Mouse (Mus musculus) MEL (cell line): Measurements from ENCODE around the gene Pak2. TPM values are rescaled to one million over a fixed set of nuclear protein-coding genes. Genes with fewer than 3 reads are reported as not detected.
A peak's percentile ranks its signal among the peaks of the same experiment; 100 is the strongest.

Experiments
- DNase-seq: peaks from one replicate; pipeline ENCODE4 v3.0.0; 2011; ENCODE audit warnings: low read depth, low spot score
- H3K27ac ChIP-seq: 2 replicates; pipeline ENCODE4 v1.5.1; 2012; ENCODE audit warnings: low read depth, mild to moderate bottlenecking, control low read depth, low read length, moderate library complexity; ENCODE audit not compliant: control insufficient read depth
- H3K27me3 ChIP-seq, 2 experiments: fragments of 150-350 bp in 1 of 2; sonication (generic) in 1 of 2; 2 replicates each; pipeline ENCODE4 v1.6.1; 2012; ENCODE audit warnings: low read length in 2 of 2, mild to moderate bottlenecking in 2 of 2, improper control_type of control experiment in 1 of 2, moderate library complexity in 1 of 2; ENCODE audit not compliant: insufficient read depth in 2 of 2, control insufficient read depth in 1 of 2
- H3K36me3 ChIP-seq, 2 experiments: 2 replicates each; pipeline ENCODE4 v1.6.1; 2012 to 2014; ENCODE audit warnings: low read length in 2 of 2, improper control_type of control experiment in 1 of 2, inconsistent platforms in 1 of 2, mild to moderate bottlenecking in 1 of 2; ENCODE audit not compliant: insufficient read depth in 2 of 2, control insufficient read depth in 1 of 2
- H3K4me1 ChIP-seq, 2 experiments: fragments of 150-350 bp in 1 of 2; sonication (generic) in 1 of 2; 2 replicates each; pipeline ENCODE4 v1.6.1; 2012; ENCODE audit warnings: low read length in 2 of 2, improper control_type of control experiment in 1 of 2, mild to moderate bottlenecking in 1 of 2; ENCODE audit not compliant: insufficient read depth in 2 of 2, control insufficient read depth in 1 of 2
- H3K4me3 ChIP-seq, 2 experiments: fragments of 150-350 bp in 1 of 2; sonication (generic) in 1 of 2; 2 replicates each; pipeline ENCODE4 v1.5.1; 2012; ENCODE audit warnings: low read depth in 2 of 2, low read length in 2 of 2, mild to moderate bottlenecking in 2 of 2, moderate library complexity in 2 of 2, control low read depth in 1 of 2, improper control_type of control experiment in 1 of 2; ENCODE audit not compliant: control insufficient read depth in 1 of 2, insufficient read depth in 1 of 2
- H3K79me2 ChIP-seq: 2 replicates; pipeline ENCODE4 v1.6.1; 2012; ENCODE audit warnings: mild to moderate bottlenecking, low read length, moderate library complexity; ENCODE audit not compliant: control insufficient read depth, poor library complexity, insufficient read depth
- H3K9ac ChIP-seq: 2 replicates; pipeline ENCODE4 v1.6.1; 2012; ENCODE audit warnings: low read depth, mild to moderate bottlenecking, control low read depth, low read length, moderate library complexity; ENCODE audit not compliant: control insufficient read depth, poor library complexity, severe bottlenecking
- H3K9me3 ChIP-seq: fragments of 150-350 bp; sonication (generic); replicated peaks from 2 replicates; pipeline ENCODE4 v1.6.1; 2012; ENCODE audit warnings: mild to moderate bottlenecking, low read length, improper control_type of control experiment, moderate library complexity; ENCODE audit not compliant: insufficient read depth
- E2F4 ChIP-seq: IDR thresholded peaks from 2 replicates; pipeline ENCODE4 v1.6.1; 2011; ENCODE audit warnings: low read depth, low read length, improper control_type of control experiment, borderline replicate concordance
- ELF1 ChIP-seq: IDR thresholded peaks from 2 replicates; pipeline ENCODE4 v1.6.1; 2014; ENCODE audit warnings: low read depth, mild to moderate bottlenecking, inconsistent platforms, low read length, improper control_type of control experiment, moderate library complexity
- ETS1 ChIP-seq: IDR thresholded peaks from 2 replicates; pipeline ENCODE4 v1.6.1; 2012; ENCODE audit warnings: low read depth, mild to moderate bottlenecking, inconsistent platforms, low read length, improper control_type of control experiment, moderate library complexity
- GABPA ChIP-seq: IDR thresholded peaks from 2 replicates; pipeline ENCODE4 v1.6.1; 2012; ENCODE audit warnings: low read depth, mild to moderate bottlenecking, inconsistent platforms, low read length, improper control_type of control experiment, moderate library complexity
- JUND ChIP-seq: IDR thresholded peaks from 2 replicates; pipeline ENCODE4 v1.6.1; 2011; ENCODE audit warnings: low read depth, mild to moderate bottlenecking, improper control_type of control experiment, low read length
- KAT2A ChIP-seq: conservative IDR thresholded peaks from 2 replicates; pipeline ENCODE4 v1.6.1; 2012; ENCODE audit warnings: low read depth, low read length, improper control_type of control experiment, inconsistent platforms
- POLR2AphosphoS2 ChIP-seq: IDR thresholded peaks from 2 replicates; pipeline ENCODE4 v1.6.1; 2011; ENCODE audit warnings: low read length, improper control_type of control experiment
- RAD21 ChIP-seq: IDR thresholded peaks from 2 replicates; pipeline ENCODE4 v1.6.1; 2011; ENCODE audit warnings: mild to moderate bottlenecking, low read depth, low read length, improper control_type of control experiment
- RCOR1 ChIP-seq: IDR thresholded peaks from 2 replicates; pipeline ENCODE4 v1.6.1; 2012; ENCODE audit warnings: low read depth, mild to moderate bottlenecking, inconsistent platforms, low read length, improper control_type of control experiment
- SIN3A ChIP-seq: IDR thresholded peaks from 2 replicates; pipeline ENCODE4 v1.6.1; 2012; ENCODE audit warnings: low read length, improper control_type of control experiment, inconsistent platforms
- TCF12 ChIP-seq: IDR thresholded peaks from 2 replicates; pipeline ENCODE4 v1.6.1; 2014; ENCODE audit warnings: low read depth, mild to moderate bottlenecking, inconsistent platforms, low read length, improper control_type of control experiment, moderate library complexity
- USF2 ChIP-seq, 2 experiments: IDR thresholded peaks; 2 replicates each; pipeline ENCODE4 v1.6.1; 2011 to 2012; ENCODE audit warnings: improper control_type of control experiment in 2 of 2, low read length in 2 of 2, borderline replicate concordance in 1 of 2, inconsistent platforms in 1 of 2, low read depth in 1 of 2, mild to moderate bottlenecking in 1 of 2; ENCODE audit not compliant: insufficient read depth in 1 of 2
- ZC3H11A ChIP-seq: IDR thresholded peaks from 2 replicates; pipeline ENCODE4 v1.6.1; 2012; ENCODE audit warnings: low read depth, mild to moderate bottlenecking, inconsistent platforms, low read length, improper control_type of control experiment
- ZKSCAN1 ChIP-seq: IDR thresholded peaks from 2 replicates; pipeline ENCODE4 v1.6.1; 2012; ENCODE audit warnings: low read depth, mild to moderate bottlenecking, inconsistent platforms, low read length, improper control_type of control experiment, moderate library complexity
- ZNF384 ChIP-seq: IDR thresholded peaks from 2 replicates; pipeline ENCODE4 v1.6.1; 2012; ENCODE audit warnings: low read depth, mild to moderate bottlenecking, inconsistent platforms, low read length, improper control_type of control experiment
- polyA plus RNA-seq, 2 experiments: library from polyadenylated mRNA; stranded (reverse) in 1 of 2; unstranded in 1 of 2; fragments of >175 nt in 1 of 2; fragments of >200 nt in 1 of 2; gene quantifications; 2 replicates each; pipeline versions ENCODE4 v1.2.1 to v1.2.4; 2012; ENCODE audit warnings: low replicate concordance in 2 of 2, low read depth in 1 of 2; ENCODE audit not compliant: insufficient read length in 2 of 2, insufficient read depth in 1 of 2, missing spikeins in 1 of 2
- total RNA-seq: library from RNA; depleted of rRNA; stranded (reverse); fragments of 300-350 nt; gene quantifications from 2 replicates; pipeline ENCODE4 v1.2.3, GENCODE M21; 2012

The Pak2 gene
- total and polyA plus RNA-seq, 3 experiments: 23.0 to 67.2 (median 34.1) TPM

- H3K9ac ChIP-seq: no peak overlapping the region
- no peaks in the 10 kb centered on the region for H3K4me1 ChIP-seq
- no peaks in the 10 kb centered on the region for H3K9me3 ChIP-seq
- no peak for TF ChIP-seq KAT2A
- no peak overlapping the region for H3K4me3 ChIP-seq
- no peak for DNase-seq
- no peaks in the 10 kb centered on the region for H3K27me3 ChIP-seq
- peaks cover 0 to 2% of the 10 kb centered on the region in 2 experiments; a peak in 1 of 4 replicates for H3K36me3 ChIP-seq
- no peak overlapping the region for H3K27ac ChIP-seq
- no peaks in the 10 kb centered on the region for H3K79me2 ChIP-seq
Observed at GRCm38 (mm10) chr16:32019678-32020077, 59.5 kb downstream of the Pak2 start.

- no peak for TF ChIP-seq E2F4
- no peak for TF ChIP-seq ZKSCAN1
- TF ChIP-seq ELF1: no peak
- TF ChIP-seq JUND: no peak
- no peak for TF ChIP-seq KAT2A
- no peak for TF ChIP-seq TCF12
- no peak for TF ChIP-seq POLR2AphosphoS2
- no peak for TF ChIP-seq GABPA
- no peak for TF ChIP-seq USF2 (IDR thresholded peaks at IDR 0.05; ENCODE audit: borderline replicate concordance in 1 of 2, insufficient read depth in 1 of 2, low read depth in 1 of 2, low read length in 2 of 2)
- no peak for TF ChIP-seq ZC3H11A
- Histone ChIP-seq H3K9ac (no peak overlapping the region), H3K36me3 (no peaks in the 10 kb centered on the region), H3K27ac (no peak overlapping the region), H3K27me3 (no peaks in the 10 kb centered on the region), H3K4me3 (no peak overlapping the region), H3K4me1 (peaks cover 0 to 5% of the 10 kb centered on the region in 2 experiments; a peak in 1 of 4 replicates), H3K79me2 (no peaks in the 10 kb centered on the region), H3K9me3 (no peaks in the 10 kb centered on the region)
- no peak for DNase-seq
Observed at GRCm38 (mm10) chr16:32010330-32010729, 68.8 kb downstream of the Pak2 start.

DNA sequence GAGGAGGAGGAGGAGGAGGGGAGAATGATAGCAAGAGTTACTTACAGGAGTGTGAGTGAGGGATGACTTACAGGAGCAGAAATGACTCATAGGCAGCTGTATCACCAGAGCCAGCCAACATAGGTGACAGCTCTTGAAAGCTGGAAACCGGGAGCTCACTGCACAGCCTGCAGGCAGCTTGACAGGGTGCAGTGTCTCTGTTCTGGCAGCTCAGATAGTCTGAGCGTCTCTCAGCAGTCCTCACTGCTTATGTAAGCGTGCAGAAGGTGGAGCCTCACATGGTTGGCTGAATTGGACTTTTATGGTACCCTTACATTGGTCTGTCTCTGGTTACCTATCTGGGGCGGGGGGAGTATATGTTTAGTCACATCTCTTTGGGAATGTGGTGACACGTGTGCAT lies 69.2 kb downstream of the Pak2 start:
- TF ChIP-seq USF2 (IDR thresholded peaks at IDR 0.05; ENCODE audit: borderline replicate concordance in 1 of 2, insufficient read depth in 1 of 2, low read depth in 1 of 2, low read length in 2 of 2) (no peak), ELF1 (no peak), SIN3A (no peak), RAD21 (no peak), ZNF384 (no peak), ETS1 (no peak), RCOR1 (no peak), ZC3H11A (no peak)
- H3K9ac ChIP-seq: no peak overlapping the region
- DNase-seq: peak; percentile 69
- H3K9me3 ChIP-seq: no peaks in the 10 kb centered on the region
- H3K27ac ChIP-seq: no peak overlapping the region
- H3K27me3 ChIP-seq: no peaks in the 10 kb centered on the region
- H3K36me3 ChIP-seq: no peaks in the 10 kb centered on the region
- no peak overlapping the region for H3K4me3 ChIP-seq
- H3K79me2 ChIP-seq: no peaks in the 10 kb centered on the region
- H3K4me1 ChIP-seq: peaks cover 0 to 5% of the 10 kb centered on the region in 2 experiments; a peak in 1 of 4 replicates
